Mouse (Mus musculus) T-cell, adult 2 months (primary cell): ENCODE results near the gene Dnttip1.
A peak's percentile ranks its signal among the peaks of the same experiment; 100 is the strongest.
"Not testable (repeated sequence)": the region's sequence is repeated elsewhere in the genome, so short reads cannot be mapped to it uniquely, and the experiment has no call there.

ENCODE experiments used
- DNase-seq: peaks from one replicate; pipeline ENCODE4 v3.0.0; 2022; ENCODE audit warnings: low spot score

Gene Dnttip1

DNA sequence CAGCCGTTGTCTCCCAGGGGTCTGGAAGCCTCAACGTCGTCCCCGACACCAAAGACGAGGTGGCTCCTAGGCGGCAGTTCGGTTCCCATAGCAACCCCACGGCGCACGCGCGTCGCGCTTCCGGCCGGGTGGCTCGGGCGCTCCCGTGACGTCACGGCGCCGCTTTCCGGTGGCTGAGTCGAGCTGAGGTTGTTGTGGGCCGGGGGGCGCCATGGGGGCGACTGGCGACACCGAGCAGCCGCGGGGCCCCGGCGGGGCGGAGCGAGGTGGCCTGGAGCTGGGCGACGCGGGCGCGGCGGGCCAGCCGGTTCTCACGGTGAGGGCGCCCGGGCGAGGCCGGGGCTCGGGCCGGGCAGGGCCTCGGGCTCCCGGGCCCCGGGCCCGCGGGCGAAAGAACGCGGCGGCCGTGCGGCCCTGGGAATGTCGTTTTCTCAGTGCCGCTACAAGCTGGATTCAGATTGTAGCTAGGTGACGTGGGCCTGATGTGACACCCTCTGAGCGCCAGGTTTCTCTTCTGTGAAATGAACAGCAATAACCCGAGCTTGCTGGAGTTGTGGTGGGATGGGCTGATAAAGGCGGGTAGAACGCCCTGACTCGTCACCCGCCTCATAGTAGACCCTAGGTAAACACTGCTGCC is at the start of gene Dnttip1, which contains the start of gene Wfdc3:
Gene Dnttip1 (plus strand): TSS at position 141 of the 637 bp plus-strand sequence.
Gene Wfdc3 (minus strand): TSS at position 89 of the 637 bp plus-strand sequence.
- peak; percentile 95 for DNase-seq

DNA sequence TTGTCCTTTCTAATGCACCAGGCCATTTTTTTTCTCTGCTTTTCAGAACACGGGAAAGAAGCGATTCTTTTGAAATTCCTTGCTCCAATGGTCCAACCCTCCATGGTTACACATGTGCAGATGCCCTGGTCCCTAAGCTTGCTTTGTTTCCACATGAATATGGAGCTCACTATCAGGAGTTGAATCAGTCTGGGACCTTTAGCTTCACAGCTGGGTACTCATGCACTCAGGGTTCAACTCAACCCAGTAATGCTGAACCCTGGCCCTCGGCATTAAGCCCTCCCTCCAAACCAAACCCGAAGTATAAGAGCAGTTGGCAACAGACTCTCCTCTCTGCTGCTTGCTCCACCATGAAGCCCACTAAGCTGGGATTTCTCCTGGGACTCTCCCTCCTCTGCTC is 47.6 kb upstream of the Dnttip1 start, which contains the start of gene Spint4:
Gene Spint4 (plus strand): TSS at position 301 of the 400 bp plus-strand sequence.
- no peak for DNase-seq

DNA sequence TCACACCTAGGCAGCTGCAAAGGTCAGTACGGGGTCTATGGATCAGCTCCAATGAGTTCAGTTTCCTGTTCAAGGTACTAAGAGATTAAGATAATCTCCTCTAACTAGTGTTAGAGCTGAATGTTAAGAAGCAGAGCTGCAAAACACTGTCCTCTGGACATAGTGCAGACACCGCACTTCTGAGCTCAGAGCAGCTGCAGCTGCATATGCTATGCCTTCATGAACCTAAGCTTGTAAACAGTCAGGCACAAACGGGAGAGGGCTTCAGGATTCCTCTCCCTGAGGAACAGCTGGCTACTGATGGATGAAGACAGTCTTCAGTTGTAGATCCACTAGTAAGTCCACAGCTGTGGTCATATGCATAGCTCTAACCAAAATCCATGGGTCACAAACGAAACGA is 44.8 kb upstream of the Dnttip1 start:
- DNase-seq: no peak

DNA sequence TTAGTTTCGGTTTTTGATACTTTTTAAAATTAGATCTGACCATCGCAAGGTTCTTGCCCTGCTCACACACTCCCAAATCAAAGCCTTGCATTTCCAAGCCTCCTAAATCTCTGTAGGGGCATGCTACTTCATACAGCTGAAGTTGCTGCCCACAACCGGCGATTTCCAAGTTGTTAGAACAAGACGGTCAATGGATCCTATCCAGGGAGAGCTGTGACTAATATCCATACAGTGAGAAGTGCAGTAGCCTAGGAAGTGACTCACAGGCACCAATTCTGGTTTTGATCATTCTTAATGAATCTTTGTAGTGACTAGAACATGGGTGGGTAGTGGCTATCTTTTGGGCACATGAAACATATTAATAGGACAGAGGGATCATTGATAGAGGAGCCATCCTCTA is 44.0 kb upstream of the Dnttip1 start:
- DNase-seq: no peak

DNA sequence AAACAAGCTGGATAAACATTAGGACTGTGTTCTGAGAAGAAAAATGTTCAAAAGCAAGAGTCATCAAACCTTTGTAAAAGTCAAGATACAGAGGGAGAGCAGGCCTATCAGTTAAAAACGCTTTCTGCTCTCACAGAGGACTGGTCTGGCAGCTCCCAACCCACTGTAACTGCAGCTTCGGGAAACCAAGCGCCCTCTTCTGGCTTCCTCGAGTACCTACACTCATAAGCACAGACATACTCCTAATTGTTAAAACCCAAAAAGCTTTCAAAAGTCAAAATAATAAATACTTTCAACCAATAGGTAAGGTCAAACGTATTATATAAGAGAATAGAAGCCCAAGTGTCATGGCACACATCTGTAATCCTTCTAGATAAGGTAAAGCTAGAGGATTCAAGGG is 41.5 kb upstream of the Dnttip1 start:
- DNase-seq: no peak

GRCm38 (mm10) chr2:164705328-164705727 is 40.5 kb upstream of the Dnttip1 start:
- DNase-seq: no peak

- no peak for DNase-seq
Measured at GRCm38 (mm10) chr2:164705991-164706390, 39.8 kb upstream of the Dnttip1 start.

DNA sequence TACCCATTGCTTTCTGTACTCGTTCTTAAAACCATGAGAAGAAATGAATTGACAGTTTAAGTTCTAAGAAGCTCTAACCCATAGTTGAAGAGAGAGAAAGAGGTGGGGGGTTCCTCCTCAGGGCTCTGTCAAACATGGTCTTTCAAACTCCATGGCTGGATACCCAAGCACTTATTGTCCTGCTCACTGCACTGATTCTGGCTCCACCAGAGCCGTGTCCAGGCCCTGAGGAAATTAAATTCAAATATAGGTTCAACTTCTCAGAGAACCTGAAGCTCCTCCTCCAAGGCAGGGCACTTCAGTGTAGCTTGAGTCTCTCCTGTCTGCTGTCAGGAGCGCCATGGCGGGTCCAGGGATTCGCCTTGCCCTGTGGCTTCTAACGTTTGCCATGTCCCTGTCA is 30.8 kb upstream of the Dnttip1 start, which contains the start of gene Spint5:
Gene Spint5 (plus strand): TSS at position 301 of the 400 bp plus-strand sequence.
- DNase-seq: no peak

DNA sequence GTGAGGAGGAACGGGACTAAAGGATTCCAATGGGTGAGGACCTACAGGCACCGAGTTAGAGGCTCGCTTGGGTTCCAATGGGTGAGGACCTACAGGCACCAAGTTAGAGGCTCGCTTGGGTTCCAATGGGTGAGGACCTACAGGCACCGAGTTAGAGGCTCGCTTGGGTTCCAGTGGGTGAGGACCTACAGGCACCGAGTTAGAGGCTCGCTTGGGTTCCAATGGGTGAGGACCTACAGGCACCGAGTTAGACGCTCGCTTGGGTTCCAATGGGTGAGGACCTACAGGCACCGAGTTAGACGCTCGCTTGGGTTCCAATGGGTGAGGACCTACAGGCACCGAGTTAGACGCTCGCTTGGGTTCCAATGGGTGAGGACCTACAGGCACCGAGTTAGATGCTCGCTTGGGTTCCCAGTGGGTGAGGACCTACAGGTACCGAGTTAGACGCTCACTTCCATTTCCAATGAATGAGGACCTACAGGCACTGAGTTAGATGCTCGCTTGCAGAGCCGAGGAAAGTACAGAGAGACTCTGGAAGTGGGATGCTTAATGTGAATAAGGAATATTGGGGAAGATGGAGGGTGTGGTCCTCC is 29.5 kb upstream of the Dnttip1 start:
- DNase-seq: not testable (repeated sequence)

DNA sequence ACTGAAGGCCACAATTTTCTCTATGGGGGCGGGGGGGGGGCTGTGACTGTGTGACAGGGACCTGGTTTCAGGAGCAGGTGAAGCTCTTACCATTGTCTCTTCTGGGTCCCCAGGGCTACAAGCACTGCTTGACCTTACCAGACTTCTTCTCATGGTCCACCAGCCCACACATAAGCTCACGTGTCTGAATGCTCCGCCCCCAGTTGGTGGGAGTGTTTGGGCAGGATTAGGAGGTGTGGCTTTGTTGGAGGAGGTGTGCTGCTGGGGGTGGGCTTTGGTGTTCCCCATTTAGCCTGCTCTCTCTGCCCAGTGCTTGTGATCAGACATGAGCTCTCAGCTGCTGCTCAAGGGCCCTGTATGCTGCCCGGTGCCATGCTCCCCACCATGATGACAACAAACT is 22.5 kb upstream of the Dnttip1 start:
- no peak for DNase-seq

DNA sequence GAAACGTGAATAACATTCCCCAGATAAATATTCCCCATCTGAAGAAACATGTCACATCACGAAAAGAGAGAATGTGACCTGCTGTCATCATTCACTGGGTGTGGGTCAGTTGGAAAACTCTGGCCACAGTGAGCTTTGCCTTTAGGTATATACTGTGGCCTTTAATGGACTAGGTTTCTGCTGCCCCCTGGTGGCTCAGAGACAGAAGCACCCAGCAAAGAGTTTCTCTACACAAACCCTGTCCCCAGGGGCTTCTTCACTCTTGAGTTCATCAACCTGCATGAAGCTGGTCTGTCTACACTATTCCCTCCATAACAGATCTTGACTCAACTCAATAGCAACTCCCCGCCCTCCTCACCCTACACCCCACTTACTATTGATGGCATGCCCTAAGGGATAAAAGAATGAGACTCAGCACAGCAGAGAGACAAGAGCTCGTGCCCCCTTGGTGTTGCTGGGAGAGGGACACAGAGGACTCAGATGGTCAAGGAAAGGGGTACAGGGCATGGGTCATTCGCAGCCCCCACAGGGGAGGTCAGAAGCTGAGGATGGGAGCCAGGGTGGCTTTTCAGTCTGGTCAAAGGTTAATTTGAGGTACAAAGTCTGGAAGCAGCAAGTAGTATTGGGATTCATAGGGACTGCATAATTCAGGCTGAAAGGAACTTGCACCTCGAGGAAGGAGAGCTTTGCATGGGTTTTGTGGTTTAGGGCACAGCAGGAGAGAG is 19.7 kb upstream of the Dnttip1 start:
- peak; percentile 49 for DNase-seq

DNA sequence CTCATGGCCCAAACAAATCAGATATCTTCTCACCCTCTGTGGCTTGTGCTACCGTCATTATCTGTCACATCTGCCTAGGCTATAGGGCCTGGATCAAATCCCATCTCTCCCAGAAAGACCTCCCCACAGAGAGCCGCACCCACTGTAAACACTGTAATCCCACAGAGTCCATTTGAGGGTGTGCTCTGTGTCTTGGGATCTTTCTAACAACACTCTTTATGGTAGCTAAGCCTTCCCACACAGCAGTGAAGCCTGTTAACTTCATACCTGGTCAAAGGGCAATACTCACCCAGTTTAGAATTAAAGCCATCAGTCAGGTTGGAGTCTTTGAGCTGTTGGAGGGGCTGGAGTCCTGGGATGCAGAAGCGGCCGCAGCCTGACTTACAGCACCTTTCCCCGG is 14.1 kb upstream of the Dnttip1 start:
- no peak for DNase-seq

- no peak for DNase-seq
Measured at GRCm38 (mm10) chr2:164733259-164733658, 12.5 kb upstream of the Dnttip1 start.

DNA sequence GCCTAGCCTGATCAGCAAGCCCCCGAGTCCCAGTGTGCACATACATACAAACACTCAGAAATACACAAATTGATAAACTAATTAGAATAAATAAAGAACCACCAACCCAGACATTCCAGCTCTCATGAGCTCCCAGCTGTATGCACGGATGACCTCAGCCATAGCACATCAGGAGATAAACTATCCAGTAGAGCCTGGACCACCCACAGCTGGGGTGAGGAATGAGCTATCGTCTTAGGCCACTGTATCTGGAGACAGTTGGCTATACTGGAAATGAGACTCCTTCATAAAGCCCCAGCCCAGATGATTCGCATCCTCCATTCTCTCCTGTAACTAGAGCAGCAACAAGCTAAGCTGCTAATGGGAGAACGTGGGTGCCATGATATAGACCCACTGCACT is 10.9 kb upstream of the Dnttip1 start:
- no peak for DNase-seq

DNA sequence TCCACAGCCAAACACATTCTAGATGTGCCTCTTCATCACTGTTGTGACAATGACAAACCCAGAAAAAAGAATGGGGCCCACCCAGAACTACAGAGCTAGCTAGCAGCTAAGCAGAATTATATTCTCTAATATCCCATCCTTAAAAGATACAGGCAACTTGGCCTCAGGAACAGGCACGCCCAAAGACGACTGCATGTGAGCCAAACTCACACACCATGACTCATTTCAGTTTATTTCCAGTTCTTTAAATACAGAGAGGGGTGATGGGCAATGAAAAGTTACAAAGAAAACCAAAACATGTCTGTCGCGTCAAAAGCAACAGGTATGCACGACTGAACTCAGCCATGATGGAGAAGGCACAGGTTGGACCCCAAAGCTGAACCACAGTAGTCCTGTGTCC is 10.3 kb upstream of the Dnttip1 start:
- no peak for DNase-seq

GRCm38 (mm10) chr2:164737377-164738090 is 8.2 kb upstream of the Dnttip1 start:
- DNase-seq: no peak

DNA sequence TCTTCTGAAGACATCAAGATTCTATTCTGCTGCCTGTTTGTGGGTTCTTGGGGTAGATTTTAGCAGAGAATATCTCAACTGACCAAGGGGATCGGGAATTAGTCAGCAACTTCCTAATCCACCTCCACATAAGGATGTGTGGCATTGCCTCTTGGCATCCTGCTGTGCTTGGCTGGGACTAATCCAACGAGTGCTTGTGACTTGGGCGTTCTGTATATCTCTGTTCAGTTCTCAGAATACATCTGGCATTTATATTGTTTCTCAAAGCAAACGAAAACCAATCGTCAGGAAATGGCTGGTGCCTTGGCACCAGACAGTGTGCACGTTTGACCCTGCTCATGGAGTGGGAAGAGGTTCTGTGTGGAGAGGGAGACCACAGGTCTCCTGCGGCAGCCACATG is 5.9 kb upstream of the Dnttip1 start:
- DNase-seq: no peak

DNA sequence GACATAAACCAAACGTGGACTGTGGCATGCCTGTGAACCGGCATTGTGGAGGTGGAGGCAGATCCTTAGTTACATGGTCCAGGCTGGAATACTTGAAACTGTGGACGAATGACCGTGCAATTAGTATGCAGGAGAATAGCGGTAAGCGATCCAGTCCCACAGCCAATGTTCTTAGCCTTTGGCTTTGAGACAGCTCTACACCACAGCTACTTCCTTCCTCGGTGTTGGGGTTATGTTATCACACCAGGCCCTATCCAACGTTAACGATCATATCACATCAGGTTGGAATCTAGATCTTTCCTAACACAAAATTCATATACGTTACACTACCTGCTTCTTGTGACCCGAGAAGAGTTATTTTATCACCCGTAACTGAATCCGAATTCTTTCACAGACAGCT is 796 bp upstream of the Dnttip1 start:
- no peak for DNase-seq

DNA sequence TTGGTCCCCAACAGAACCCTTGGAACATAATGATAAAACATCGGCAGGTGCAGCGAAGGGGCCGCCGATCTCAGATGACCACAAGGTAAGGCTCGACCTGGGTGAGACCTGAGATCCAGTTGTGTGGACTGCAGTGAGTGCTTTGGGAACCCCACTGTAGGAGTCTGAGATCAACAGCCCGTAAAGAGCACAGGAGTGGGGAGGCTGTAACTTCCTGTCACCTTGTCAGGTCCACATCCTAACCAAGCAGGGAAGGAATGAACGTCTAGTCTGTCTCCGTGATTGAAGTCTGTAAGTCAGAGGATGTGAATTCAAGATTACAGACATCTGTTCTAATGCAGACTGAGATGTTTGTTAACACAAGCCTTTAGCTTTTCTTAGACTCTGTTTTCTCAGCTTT is 910 bp downstream of the Dnttip1 start:
- peak; percentile 51 for DNase-seq

DNA sequence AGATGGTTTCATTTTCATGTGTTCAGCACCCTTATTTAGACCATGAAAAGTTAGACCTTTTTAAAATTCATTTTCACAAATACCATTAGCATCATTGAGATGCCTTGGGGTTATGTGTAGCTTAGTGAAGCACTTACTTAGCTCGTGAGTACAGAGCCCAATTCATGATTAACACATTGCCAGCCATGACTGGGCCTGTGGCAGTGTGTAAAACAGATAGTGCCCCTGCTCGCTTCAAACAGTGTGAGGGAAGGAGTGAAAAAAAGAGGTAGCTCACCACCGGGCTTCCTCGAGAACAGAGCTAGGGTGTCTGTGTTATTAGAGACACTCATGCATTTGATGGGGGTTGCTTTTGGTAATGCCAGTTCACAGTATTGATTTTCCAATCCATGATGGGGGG is 2.4 kb downstream of the Dnttip1 start:
- no peak for DNase-seq

GRCm38 (mm10) chr2:164748991-164749390 is 3.2 kb downstream of the Dnttip1 start:
- DNase-seq: no peak

- no peak for DNase-seq
Measured at GRCm38 (mm10) chr2:164752454-164752853, 6.7 kb downstream of the Dnttip1 start.

- DNase-seq: no peak
Measured at GRCm38 (mm10) chr2:164754105-164754504, 8.3 kb downstream of the Dnttip1 start.
